Mouse (Mus musculus): ENCODE measurements at regions not wholly inside any gene's neighbourhood (a gene's known extent, or its start where the extent isn't known, plus 50 kb on each side); places are given as distances from the start of the nearest gene placed in this dataset.

- TF ChIP-seq CTCF (IDR thresholded peaks at IDR 0.05 in 2 of 3, conservative IDR thresholded peaks at IDR 0.05 in 1 of 3; ENCODE audit: control insufficient read depth in 1 of 3, insufficient read depth in 1 of 3, low read depth in 2 of 3, low read length in 3 of 3, poor library complexity in 1 of 3, severe bottlenecking in 1 of 3), result no peak
- no peak for TF ChIP-seq USF1 (IDR thresholded peaks at IDR 0.05; ENCODE audit: low read depth, low read length)
- TF ChIP-seq TAL1 (IDR thresholded peaks at IDR 0.05; ENCODE audit: low read length), result no peak
- TF ChIP-seq POLR2A (IDR thresholded peaks at IDR 0.05; ENCODE audit: control insufficient read depth in 1 of 2, insufficient read depth in 1 of 2, low read depth in 1 of 2, low read length in 2 of 2, poor library complexity in 1 of 2), result no peak
- no peak for TF ChIP-seq GABPA (IDR thresholded peaks at IDR 0.05; ENCODE audit: low read depth, low read length)
- TF ChIP-seq POLR2AphosphoS2 (IDR thresholded peaks at IDR 0.05; ENCODE audit: low read length), result no peak
- TF ChIP-seq JUND (IDR thresholded peaks at IDR 0.05; ENCODE audit: low read depth, low read length), result no peak
- TF ChIP-seq MYC (IDR thresholded peaks at IDR 0.05; ENCODE audit: low read depth, low read length), result no peak
- TF ChIP-seq ZMIZ1 (IDR thresholded peaks at IDR 0.05; ENCODE audit: low read depth, low read length), result no peak
- TF ChIP-seq RCOR1 (IDR thresholded peaks at IDR 0.05; ENCODE audit: low read depth, low read length), result no peak
These were observed 86.0 kb upstream of the Gbe1 start for GRCm38 (mm10) chr16:70227601-70228226.

All from MEL (cell line).